Mouse (Mus musculus): ENCODE data around the gene Ccdc188. TPM values are rescaled to one million over a fixed set of nuclear protein-coding genes. Genes with fewer than 3 reads are reported as not detected.

Ccdc188 gene
- total RNA-seq, 1 experiment: not detected

DNA sequence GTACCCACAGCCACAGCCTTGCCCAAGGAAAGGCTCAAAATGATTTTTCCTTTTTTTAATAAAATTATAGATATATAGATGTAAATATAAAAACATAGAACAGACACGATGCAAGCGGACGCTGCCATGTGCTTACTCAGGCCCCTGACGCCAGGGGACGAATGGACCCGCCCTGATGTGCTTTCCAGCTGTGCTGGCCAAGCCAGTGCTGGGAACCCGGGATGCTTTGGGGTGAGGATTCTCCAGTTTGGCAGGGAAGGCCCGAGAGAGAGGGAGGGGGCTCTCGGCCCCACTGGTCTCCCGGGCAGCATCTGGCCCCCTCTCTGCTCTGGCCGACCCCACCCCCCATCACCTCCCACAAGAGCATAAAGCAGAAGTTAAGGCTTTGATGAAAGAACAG lies 4.5 kb downstream of the Ccdc188 start:
- H3K9me3 ChIP-seq (ENCODE audit: control insufficient read depth, insufficient read depth, low read depth, low read length): no peaks in the 10 kb centered on the region
- H3K9ac ChIP-seq (ENCODE audit: insufficient read depth, low read depth, low read length, poor library complexity, severe bottlenecking): no peak overlapping the region
- in situ Hi-C loops (cut with MboI; ENCODE audit: low sequenced_read_pairs in 2 of 2, unreplicated experiment in 2 of 2): no loop called here
- H3K36me3 ChIP-seq (ENCODE audit: control insufficient read depth, insufficient read depth, low read length, poor library complexity, severe bottlenecking): peaks cover 19% of the 10 kb centered on the region
- TF ChIP-seq MAFK (IDR thresholded peaks at IDR 0.05; ENCODE audit: insufficient read depth, low read depth, low read length) (no peak), ZC3H11A (IDR thresholded peaks at IDR 0.05; ENCODE audit: borderline replicate concordance, low read depth, low read length) (no peak), CHD2 (IDR thresholded peaks at IDR 0.05; ENCODE audit: low read depth, low read length) (no peak), ZNF384 (IDR thresholded peaks at IDR 0.05; ENCODE audit: low read depth, low read length) (no peak), HCFC1 (IDR thresholded peaks at IDR 0.05; ENCODE audit: borderline replicate concordance, insufficient read depth, low read length) (no peak)
- no peak overlapping the region for H3K4me3 ChIP-seq (ENCODE audit: insufficient read depth in 1 of 2, low read depth in 1 of 2, low read length in 2 of 2, poor library complexity in 1 of 2, severe bottlenecking in 1 of 2)
- H3K4me1 ChIP-seq (ENCODE audit: control insufficient read depth in 2 of 2, insufficient read depth in 2 of 2, low read length in 2 of 2, poor library complexity in 1 of 2): no peaks in the 10 kb centered on the region
- H3K27ac ChIP-seq (ENCODE audit: insufficient read depth, low read depth, low read length, poor library complexity, severe bottlenecking): no peak overlapping the region
- DNase-seq (ENCODE audit: low read depth, low spot score): no peak

DNA sequence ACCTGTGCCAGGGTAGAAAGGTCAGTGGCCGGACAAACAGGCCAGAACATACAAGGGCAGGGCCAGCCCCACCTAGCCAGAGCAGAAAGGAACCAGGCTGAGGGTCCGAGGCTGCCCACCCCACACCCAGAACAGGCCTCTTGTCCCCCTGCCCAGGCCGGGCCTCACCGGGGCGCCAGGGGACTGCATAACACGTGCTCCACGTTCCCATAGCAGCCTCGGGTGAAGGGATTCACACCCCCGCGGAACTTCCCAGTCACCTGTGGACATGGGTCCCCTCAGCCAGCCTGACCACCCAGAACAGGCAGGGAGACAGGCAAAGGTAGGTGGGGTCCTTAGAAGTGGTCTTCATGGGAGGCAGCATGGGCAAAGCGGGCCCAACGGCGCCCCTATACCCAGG lies 9.5 kb downstream of the Ccdc188 start:
- H3K27ac ChIP-seq (ENCODE audit: insufficient read depth, low read depth, low read length, poor library complexity, severe bottlenecking): no peak overlapping the region
- H3K4me1 ChIP-seq (ENCODE audit: control insufficient read depth in 2 of 2, insufficient read depth in 2 of 2, low read length in 2 of 2, poor library complexity in 1 of 2): no peaks in the 10 kb centered on the region; a peak in 1 of 4 replicates
- no peak for DNase-seq (ENCODE audit: low read depth, low spot score)
- H3K9me3 ChIP-seq (ENCODE audit: control insufficient read depth, insufficient read depth, low read depth, low read length): no peaks in the 10 kb centered on the region
- in situ Hi-C loops (cut with MboI; ENCODE audit: low sequenced_read_pairs in 2 of 2, unreplicated experiment in 2 of 2): no loop called here
- no peak overlapping the region for H3K9ac ChIP-seq (ENCODE audit: insufficient read depth, low read depth, low read length, poor library complexity, severe bottlenecking)
- H3K4me3 ChIP-seq (ENCODE audit: insufficient read depth in 1 of 2, low read depth in 1 of 2, low read length in 2 of 2, poor library complexity in 1 of 2, severe bottlenecking in 1 of 2): no peak overlapping the region
- TF ChIP-seq ZC3H11A (IDR thresholded peaks at IDR 0.05; ENCODE audit: borderline replicate concordance, low read depth, low read length) (no peak), ZNF384 (IDR thresholded peaks at IDR 0.05; ENCODE audit: low read depth, low read length) (no peak), MAFK (IDR thresholded peaks at IDR 0.05; ENCODE audit: insufficient read depth, low read depth, low read length) (no peak)
- peaks cover 31% of the 10 kb centered on the region for H3K36me3 ChIP-seq (ENCODE audit: control insufficient read depth, insufficient read depth, low read length, poor library complexity, severe bottlenecking)

DNA sequence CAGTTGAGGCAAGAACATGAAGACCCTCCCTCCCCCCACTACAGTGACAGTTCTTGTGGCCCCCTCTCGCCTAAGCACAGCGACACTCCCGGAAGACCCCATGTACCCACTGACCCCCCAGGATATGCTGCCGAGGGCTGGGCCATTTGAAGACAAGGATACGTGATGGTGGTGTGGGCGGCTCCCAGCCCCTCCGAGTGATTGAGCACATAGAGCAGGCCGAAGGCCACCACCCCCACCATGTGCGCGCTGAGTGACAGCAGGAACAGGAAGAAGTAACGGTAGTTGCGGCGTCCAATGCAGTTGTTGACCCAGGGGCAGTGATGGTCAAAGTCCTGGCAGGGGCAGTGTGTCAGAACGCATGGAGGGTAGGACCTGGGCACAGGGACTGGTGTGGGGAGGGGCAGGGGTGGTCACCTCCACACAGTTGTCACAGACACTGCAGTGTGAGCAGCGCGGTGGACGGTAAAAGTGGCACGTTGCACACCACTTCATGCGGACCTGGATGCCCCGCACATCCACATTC lies 10.3 kb downstream of the Ccdc188 start:
- no peak for DNase-seq (ENCODE audit: low read depth, low spot score)
- in situ Hi-C loops (cut with MboI; ENCODE audit: low sequenced_read_pairs in 2 of 2, unreplicated experiment in 2 of 2): no loop called here
- TF ChIP-seq MAFK (IDR thresholded peaks at IDR 0.05; ENCODE audit: insufficient read depth, low read depth, low read length) (no peak), ZNF384 (IDR thresholded peaks at IDR 0.05; ENCODE audit: low read depth, low read length) (no peak), CHD2 (IDR thresholded peaks at IDR 0.05; ENCODE audit: low read depth, low read length) (no peak), ZC3H11A (IDR thresholded peaks at IDR 0.05; ENCODE audit: borderline replicate concordance, low read depth, low read length) (no peak), HCFC1 (IDR thresholded peaks at IDR 0.05; ENCODE audit: borderline replicate concordance, insufficient read depth, low read length) (no peak)
- Histone ChIP-seq H3K4me1 (ENCODE audit: control insufficient read depth in 2 of 2, insufficient read depth in 2 of 2, low read length in 2 of 2, poor library complexity in 1 of 2) (no peaks in the 10 kb centered on the region; a peak in 1 of 4 replicates), H3K36me3 (ENCODE audit: control insufficient read depth, insufficient read depth, low read length, poor library complexity, severe bottlenecking) (peaks cover 27% of the 10 kb centered on the region), H3K27ac (ENCODE audit: insufficient read depth, low read depth, low read length, poor library complexity, severe bottlenecking) (no peak overlapping the region), H3K4me3 (ENCODE audit: insufficient read depth in 1 of 2, low read depth in 1 of 2, low read length in 2 of 2, poor library complexity in 1 of 2, severe bottlenecking in 1 of 2) (no peak overlapping the region), H3K9me3 (ENCODE audit: control insufficient read depth, insufficient read depth, low read depth, low read length) (no peaks in the 10 kb centered on the region), H3K9ac (ENCODE audit: insufficient read depth, low read depth, low read length, poor library complexity, severe bottlenecking) (no peak overlapping the region)

DNA sequence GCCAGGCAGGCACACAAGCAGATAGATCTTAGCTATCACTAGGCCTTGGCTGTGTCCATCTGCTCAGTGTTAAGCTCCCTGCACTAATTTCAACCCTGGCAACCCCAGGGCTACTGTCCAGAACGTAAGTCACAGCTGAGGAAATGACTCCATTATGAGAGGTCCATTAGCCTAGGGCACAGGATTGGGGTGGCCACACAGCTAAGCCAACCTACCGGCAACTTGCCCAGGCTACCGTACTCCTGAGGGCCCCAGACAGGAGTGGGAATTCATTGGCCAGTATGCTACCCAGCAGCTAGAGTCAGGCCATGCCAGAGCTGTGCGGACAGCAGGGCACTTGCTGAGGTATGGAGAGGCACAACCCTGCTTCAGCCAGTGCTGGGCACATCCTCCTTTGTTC lies 11.2 kb downstream of the Ccdc188 start:
- no peaks in the 10 kb centered on the region; a peak in 1 of 4 replicates for H3K4me1 ChIP-seq (ENCODE audit: control insufficient read depth in 2 of 2, insufficient read depth in 2 of 2, low read length in 2 of 2, poor library complexity in 1 of 2)
- no peak overlapping the region for H3K27ac ChIP-seq (ENCODE audit: insufficient read depth, low read depth, low read length, poor library complexity, severe bottlenecking)
- in situ Hi-C loops (cut with MboI; ENCODE audit: low sequenced_read_pairs in 2 of 2, unreplicated experiment in 2 of 2): no loop called here
- no peaks in the 10 kb centered on the region for H3K9me3 ChIP-seq (ENCODE audit: control insufficient read depth, insufficient read depth, low read depth, low read length)
- H3K9ac ChIP-seq (ENCODE audit: insufficient read depth, low read depth, low read length, poor library complexity, severe bottlenecking): no peak overlapping the region
- no peak overlapping the region for H3K4me3 ChIP-seq (ENCODE audit: insufficient read depth in 1 of 2, low read depth in 1 of 2, low read length in 2 of 2, poor library complexity in 1 of 2, severe bottlenecking in 1 of 2)
- H3K36me3 ChIP-seq (ENCODE audit: control insufficient read depth, insufficient read depth, low read length, poor library complexity, severe bottlenecking): peaks cover 25% of the 10 kb centered on the region
- no peak for TF ChIP-seq ZNF384 (IDR thresholded peaks at IDR 0.05; ENCODE audit: low read depth, low read length)
- no peak for TF ChIP-seq ZC3H11A (IDR thresholded peaks at IDR 0.05; ENCODE audit: borderline replicate concordance, low read depth, low read length)
- TF ChIP-seq CHD2 (IDR thresholded peaks at IDR 0.05; ENCODE audit: low read depth, low read length): no peak
- no peak for TF ChIP-seq MAFK (IDR thresholded peaks at IDR 0.05; ENCODE audit: insufficient read depth, low read depth, low read length)
- TF ChIP-seq HCFC1 (IDR thresholded peaks at IDR 0.05; ENCODE audit: borderline replicate concordance, insufficient read depth, low read length): no peak
- no peak for DNase-seq (ENCODE audit: low read depth, low spot score)

DNA sequence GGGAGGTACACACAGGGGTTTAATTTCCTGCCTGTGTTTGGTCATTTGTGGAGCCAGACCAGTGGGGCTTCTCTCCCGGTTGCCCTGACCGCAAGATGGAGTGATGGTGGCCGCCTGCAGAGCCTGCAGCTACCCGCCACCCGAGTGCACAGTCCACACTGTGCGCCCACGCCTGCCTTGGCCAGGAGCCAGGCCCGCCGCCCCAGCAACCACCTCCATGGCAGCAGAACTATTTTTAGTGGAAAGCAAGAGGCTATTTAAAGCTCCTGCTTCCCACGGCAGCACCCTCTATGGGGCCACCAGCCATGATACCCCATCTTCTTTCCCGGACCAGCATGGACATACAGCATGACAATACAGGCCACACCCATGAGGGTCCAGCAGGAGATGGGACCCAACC lies 11.9 kb downstream of the Ccdc188 start:
- H3K4me1 ChIP-seq (ENCODE audit: control insufficient read depth in 2 of 2, insufficient read depth in 2 of 2, low read length in 2 of 2, poor library complexity in 1 of 2): peaks cover 0 to 2% of the 10 kb centered on the region in 2 experiments; a peak in 1 of 4 replicates
- H3K36me3 ChIP-seq (ENCODE audit: control insufficient read depth, insufficient read depth, low read length, poor library complexity, severe bottlenecking): peaks cover 21% of the 10 kb centered on the region
- in situ Hi-C loops (cut with MboI; ENCODE audit: low sequenced_read_pairs in 2 of 2, unreplicated experiment in 2 of 2): no loop called here
- H3K27ac ChIP-seq (ENCODE audit: insufficient read depth, low read depth, low read length, poor library complexity, severe bottlenecking): no peak overlapping the region
- H3K9ac ChIP-seq (ENCODE audit: insufficient read depth, low read depth, low read length, poor library complexity, severe bottlenecking): no peak overlapping the region
- no peak overlapping the region for H3K4me3 ChIP-seq (ENCODE audit: insufficient read depth in 1 of 2, low read depth in 1 of 2, low read length in 2 of 2, poor library complexity in 1 of 2, severe bottlenecking in 1 of 2)
- no peaks in the 10 kb centered on the region for H3K9me3 ChIP-seq (ENCODE audit: control insufficient read depth, insufficient read depth, low read depth, low read length)
- no peak for TF ChIP-seq ZC3H11A (IDR thresholded peaks at IDR 0.05; ENCODE audit: borderline replicate concordance, low read depth, low read length)
- TF ChIP-seq MAFK (IDR thresholded peaks at IDR 0.05; ENCODE audit: insufficient read depth, low read depth, low read length): no peak
- no peak for TF ChIP-seq HCFC1 (IDR thresholded peaks at IDR 0.05; ENCODE audit: borderline replicate concordance, insufficient read depth, low read length)
- TF ChIP-seq CHD2 (IDR thresholded peaks at IDR 0.05; ENCODE audit: low read depth, low read length): no peak
- TF ChIP-seq ZNF384 (IDR thresholded peaks at IDR 0.05; ENCODE audit: low read depth, low read length): no peak
- DNase-seq (ENCODE audit: low read depth, low spot score): no peak
